Mouse (Mus musculus): ENCODE results near the gene Mpv17l2. TPM values are rescaled to one million over a fixed set of nuclear protein-coding genes. Genes with fewer than 3 reads are reported as not detected.

Gene Mpv17l2
- 89.6 and 146 TPM in 2 replicates for polyA plus RNA-seq (2012; rRNA removed; ENCODE audit: low replicate concordance)

GRCm38 (mm10) chr8:70760775-70761406 lies at the start of gene Mpv17l2:
TSS of gene Mpv17l2 (minus strand) at chr8:70760946.

GRCm38 (mm10) chr8:70808239-70808638 lies 47.5 kb upstream of the Mpv17l2 start, which contains the start of gene Il12rb1:
TSS of gene Il12rb1 (plus strand) at chr8:70808449.

GRCm38 (mm10) chr8:70804481-70805206 lies 43.9 kb upstream of the Mpv17l2 start, which contains the start of gene Mast3:
TSS of gene Mast3 (minus strand) at chr8:70805054.

GRCm38 (mm10) chr8:70776496-70777444 lies 16.0 kb upstream of the Mpv17l2 start, which contains the start of gene Pik3r2:
TSS of gene Pik3r2 (minus strand) at chr8:70776713.

GRCm38 (mm10) chr8:70754043-70754870 lies 6.5 kb downstream of the Mpv17l2 start, which contains the start of gene Rab3a:
TSS of gene Rab3a (plus strand) at chr8:70754679.

GRCm38 (mm10) chr8:70723486-70724210 lies 37.1 kb downstream of the Mpv17l2 start, which contains the start of gene Pde4c:
TSS of gene Pde4c (plus strand) at chr8:70723720.

GRCm38 (mm10) chr8:70718297-70718696 lies 42.4 kb downstream of the Mpv17l2 start, which contains the start of gene Gm3336:
TSS of gene Gm3336 (plus strand) at chr8:70718543.

Other genes starting within 250 kb of the Mpv17l2 start
- 427 and 435 TPM in 2 replicates for gene Fkbp8, start 233.2 kb downstream of the Mpv17l2 start, polyA plus RNA-seq (2012; rRNA removed; ENCODE audit: low replicate concordance)
- gene Kxd1, start 233.0 kb downstream of the Mpv17l2 start, polyA plus RNA-seq (2012; rRNA removed; ENCODE audit: low replicate concordance): 103 and 119 TPM in 2 replicates
- 20.7 and 31.8 TPM in 2 replicates for gene Ell, start 221.5 kb downstream of the Mpv17l2 start, polyA plus RNA-seq (2012; rRNA removed; ENCODE audit: low replicate concordance)
- 69.7 and 218 TPM in 2 replicates for gene Isyna1, start 166.6 kb downstream of the Mpv17l2 start, polyA plus RNA-seq (2012; rRNA removed; ENCODE audit: low replicate concordance)
- 125 and 281 TPM in 2 replicates for gene Ssbp4, start 152.1 kb downstream of the Mpv17l2 start, polyA plus RNA-seq (2012; rRNA removed; ENCODE audit: low replicate concordance)
- gene Lrrc25, start 144.8 kb downstream of the Mpv17l2 start, polyA plus RNA-seq (2012; rRNA removed; ENCODE audit: low replicate concordance): 10.8 and 19.8 TPM in 2 replicates
- gene Gdf15, start 128.5 kb downstream of the Mpv17l2 start, polyA plus RNA-seq (2012; rRNA removed; ENCODE audit: low replicate concordance): 1.6 and 3.3 TPM in 2 replicates
- gene Pgpep1, start 100.6 kb downstream of the Mpv17l2 start, polyA plus RNA-seq (2012; rRNA removed; ENCODE audit: low replicate concordance): 37.1 and 48.1 TPM in 2 replicates
- gene Lsm4, start 87.7 kb downstream of the Mpv17l2 start, polyA plus RNA-seq (2012; rRNA removed; ENCODE audit: low replicate concordance): 50.4 and 106 TPM in 2 replicates
- 135 and 458 TPM in 2 replicates for gene Jund, start 62.0 kb downstream of the Mpv17l2 start, polyA plus RNA-seq (2012; rRNA removed; ENCODE audit: low replicate concordance)
- gene Iqcn, start 57.5 kb downstream of the Mpv17l2 start, polyA plus RNA-seq (2012; rRNA removed; ENCODE audit: low replicate concordance): 0.03 TPM in 1 of 2 replicates, not detected in the other
- gene Gm3336, start 42.4 kb downstream of the Mpv17l2 start, polyA plus RNA-seq (2012; rRNA removed; ENCODE audit: low replicate concordance): 0.13 TPM in 1 of 2 replicates, not detected in the other
- 6.5 and 17.1 TPM in 2 replicates for gene Pde4c, start 37.2 kb downstream of the Mpv17l2 start, polyA plus RNA-seq (2012; rRNA removed; ENCODE audit: low replicate concordance)
- 34.5 and 43.4 TPM in 2 replicates for gene Rab3a, start 6.3 kb downstream of the Mpv17l2 start, polyA plus RNA-seq (2012; rRNA removed; ENCODE audit: low replicate concordance)
- 96.1 and 136 TPM in 2 replicates for gene Pik3r2, start 15.8 kb upstream of the Mpv17l2 start, polyA plus RNA-seq (2012; rRNA removed; ENCODE audit: low replicate concordance)
- gene Mast3, start 44.1 kb upstream of the Mpv17l2 start, polyA plus RNA-seq (2012; rRNA removed; ENCODE audit: low replicate concordance): 27.3 and 65.9 TPM in 2 replicates
- 0.57 and 2.5 TPM in 2 replicates for gene Il12rb1, start 47.5 kb upstream of the Mpv17l2 start, polyA plus RNA-seq (2012; rRNA removed; ENCODE audit: low replicate concordance)
- gene Arrdc2, start 78.8 kb upstream of the Mpv17l2 start, polyA plus RNA-seq (2012; rRNA removed; ENCODE audit: low replicate concordance): 24.6 and 56.0 TPM in 2 replicates
- gene Kcnn1, start 102.3 kb upstream of the Mpv17l2 start, polyA plus RNA-seq (2012; rRNA removed; ENCODE audit: low replicate concordance): 11.3 and 12.6 TPM in 2 replicates
- 42.9 and 48.6 TPM in 2 replicates for gene Ccdc124, start 113.0 kb upstream of the Mpv17l2 start, polyA plus RNA-seq (2012; rRNA removed; ENCODE audit: low replicate concordance)
- 0.04 and 2.3 TPM in 2 replicates for gene Slc5a5, start 131.8 kb upstream of the Mpv17l2 start, polyA plus RNA-seq (2012; rRNA removed; ENCODE audit: low replicate concordance)
- 2,426 and 4,701 TPM in 2 replicates for gene Rpl18a, start 136.5 kb upstream of the Mpv17l2 start, polyA plus RNA-seq (2012; rRNA removed; ENCODE audit: low replicate concordance)
- gene Map1s, start 145.0 kb upstream of the Mpv17l2 start, polyA plus RNA-seq (2012; rRNA removed; ENCODE audit: low replicate concordance): 35.0 and 52.9 TPM in 2 replicates